Mouse (Mus musculus) hindbrain, postnatal 0 days (tissue): ENCODE results near the gene Capg. TPM values are rescaled to one million over a fixed set of nuclear protein-coding genes. Genes with fewer than 3 reads are reported as not detected.

Experiments used
- ATAC-seq: fragments of 200-750 bp; cut with Nextera tagmentation; 2 replicates; pipeline ENCODE4 v1.8.0; 2017; ENCODE audit warnings: mild to moderate bottlenecking, moderate TSS enrichment, moderate library complexity
- DNase-seq: peaks from one replicate; pipeline ENCODE4 v3.0.0-alpha.2; 2015; ENCODE audit warnings: low spot score
- H3K27ac ChIP-seq: fragments of 300-500 bp; sonication (generic); 2 replicates; pipeline ENCODE4 v1.5.1; 2014; ENCODE audit warnings: mild to moderate bottlenecking
- H3K27me3 ChIP-seq: fragments of 300-500 bp; sonication (generic); 2 replicates; pipeline ENCODE4 v1.6.1; 2014; ENCODE audit warnings: low read length, mixed read lengths; ENCODE audit not compliant: insufficient read depth
- H3K36me3 ChIP-seq: fragments of 300-500 bp; sonication (generic); 2 replicates; pipeline ENCODE4 v1.6.1; 2014; ENCODE audit warnings: low read length, mixed read lengths; ENCODE audit not compliant: insufficient read depth
- H3K4me1 ChIP-seq: fragments of 300-500 bp; sonication (generic); 2 replicates; pipeline ENCODE4 v1.6.1; 2014; ENCODE audit warnings: antibody characterized with exemption, low read length, mixed read lengths; ENCODE audit not compliant: insufficient read depth
- H3K4me2 ChIP-seq: fragments of 300-500 bp; sonication (generic); 2 replicates; pipeline ENCODE4 v1.6.1; 2014; ENCODE audit warnings: low read depth, mild to moderate bottlenecking, low read length, moderate library complexity, mixed read lengths
- H3K4me3 ChIP-seq: fragments of 300-500 bp; sonication (generic); 2 replicates; pipeline ENCODE4 v1.5.1; 2014; ENCODE audit warnings: low read length
- H3K9ac ChIP-seq: fragments of 300-500 bp; sonication (generic); replicated peaks from 2 replicates; pipeline ENCODE4 v1.6.1; 2014; ENCODE audit warnings: mild to moderate bottlenecking, low read length, moderate library complexity, mixed read lengths
- H3K9me3 ChIP-seq: fragments of 300-500 bp; sonication (generic); 2 replicates; pipeline ENCODE4 v1.6.1; 2016; ENCODE audit warnings: low read length, mixed read lengths
- CTCF ChIP-seq: IDR thresholded peaks from 2 replicates; pipeline ENCODE4 v1.5.1; 2016; ENCODE audit warnings: antibody characterized with exemption, control low read depth, low read depth
- WGBS: fragments of 180-500 bp; shearing (Covaris S2); extraction: QIAGEN DNeasy Blood & Tissue Kit; methylation state at CpG from one replicate; pipeline ENCODE4 v1.1.7; 2014; 5-methylcytosine and 5-hydroxymethylcytosine counted together
- polyA plus RNA-seq: library from polyadenylated mRNA; unstranded; fragments of >200 nt; fragmentation: Nextera tagmentation; extraction: Ambion mirVana; gene quantifications from 2 replicates; pipeline ENCODE4 v1.2.1, GENCODE M21; 2015
- total RNA-seq: library from RNA; depleted of rRNA; stranded (reverse); fragments of >200 nt; gene quantifications from 2 replicates; pipeline ENCODE4 v1.2.3, GENCODE M21; 2014

The Capg gene
- total and polyA plus RNA-seq, 2 experiments from 2014 or later, result 5.8 to 10.0 TPM

DNA sequence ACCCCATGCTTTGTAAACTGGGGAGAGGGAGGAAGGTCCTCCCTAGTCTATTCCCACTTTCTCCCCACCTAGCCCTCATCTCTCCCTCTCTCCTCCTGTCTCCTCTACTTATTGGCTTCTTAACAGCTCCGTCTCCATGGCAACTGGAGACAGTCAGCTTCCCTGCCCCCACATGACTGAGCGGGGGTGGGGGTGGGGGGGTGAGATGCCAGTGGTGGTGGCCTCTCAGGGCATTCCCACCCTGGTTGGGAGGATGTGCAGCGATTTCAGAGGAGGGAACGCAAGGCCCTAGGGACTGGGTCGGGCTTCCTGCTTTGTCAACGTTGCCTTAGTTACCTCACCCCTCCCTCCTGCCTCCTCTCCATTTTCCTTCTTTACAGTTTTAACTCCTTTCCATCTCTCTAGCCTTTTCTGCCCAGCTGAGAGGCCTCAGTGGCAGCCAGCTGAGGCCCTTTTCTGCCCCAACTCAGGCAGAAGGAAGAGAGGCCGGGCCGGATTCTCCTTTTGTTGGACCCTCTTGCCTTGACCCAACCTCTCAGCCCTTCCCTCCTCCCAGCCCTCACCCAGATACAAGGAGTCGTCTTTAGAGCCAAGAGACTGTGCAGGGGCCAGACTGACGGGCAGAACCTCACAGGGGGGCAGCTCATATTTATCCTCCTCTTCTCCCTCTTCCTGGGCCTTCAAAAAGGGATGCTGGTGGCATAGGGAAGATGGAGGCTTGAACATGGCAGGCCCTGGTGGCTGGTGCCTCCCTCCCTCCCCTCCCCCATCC, 24.1 kb upstream of the Capg start:
- DNase-seq (peak; percentile 92), ATAC-seq (peak; percentile 93)
- Histone ChIP-seq H3K27ac (peak overlapping the region; percentile 92), H3K4me2 (peak overlapping the region; percentile 33), H3K36me3 (no peaks in the 10 kb centered on the region), H3K27me3 (no peaks in the 10 kb centered on the region), H3K9ac (0 out of 2 replicates have a peak overlapping the region, but pooled peaks have one; percentile 26), H3K4me3 (no peak overlapping the region), H3K4me1 (peaks cover 18% of the 10 kb centered on the region), H3K9me3 (no peaks in the 10 kb centered on the region)
- 6% methylated on average over 10 of the region's 10 CpGs for WGBS
- TF ChIP-seq CTCF, result no peak

DNA sequence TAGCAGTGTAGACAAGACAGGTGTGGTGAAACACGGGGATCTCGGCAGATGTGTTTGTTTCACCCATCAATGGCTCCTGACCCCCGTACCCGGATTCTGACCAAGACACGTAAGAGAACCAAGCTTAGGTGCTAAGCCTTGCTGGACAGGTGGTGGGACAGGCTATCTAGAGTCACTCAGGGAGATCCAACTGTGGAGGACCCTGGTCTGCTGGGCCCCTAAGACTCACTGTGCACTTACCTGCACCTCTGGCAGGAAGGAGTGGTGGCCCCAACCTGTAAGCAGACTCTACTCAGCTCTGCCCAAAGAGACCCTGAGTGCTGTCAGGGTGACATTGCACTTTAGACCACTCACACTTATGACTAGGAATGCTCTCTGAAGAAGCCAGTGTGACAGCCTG, 23.3 kb upstream of the Capg start:
- no peaks in the 10 kb centered on the region for H3K36me3 ChIP-seq
- 96% methylated on average over 5 of the region's 5 CpGs for WGBS
- no peak overlapping the region for H3K4me3 ChIP-seq
- H3K4me2 ChIP-seq, result no peak overlapping the region
- ATAC-seq, result no peak
- no peaks in the 10 kb centered on the region for H3K27me3 ChIP-seq
- no peak for DNase-seq
- no peak overlapping the region for H3K9ac ChIP-seq
- H3K4me1 ChIP-seq, result peaks cover 18% of the 10 kb centered on the region
- no peaks in the 10 kb centered on the region for H3K9me3 ChIP-seq
- H3K27ac ChIP-seq, result peak overlapping the region; percentile 92
- no peak for TF ChIP-seq CTCF

- ATAC-seq (no peak), DNase-seq (no peak)
- H3K9me3 ChIP-seq, result no peaks in the 10 kb centered on the region
- TF ChIP-seq CTCF, result no peak
- H3K36me3 ChIP-seq, result no peaks in the 10 kb centered on the region
- H3K4me3 ChIP-seq, result no peak within 1 kb of the TSS
- no peak within 1 kb of the TSS for H3K4me2 ChIP-seq
- peak within 1 kb of the TSS; percentile 92 for H3K27ac ChIP-seq
- H3K4me1 ChIP-seq, result peaks cover 18% of the 10 kb centered on the region
- WGBS, result 93% methylated on average over 5 of the region's 5 CpGs
- H3K27me3 ChIP-seq, result no peaks in the 10 kb centered on the region
- no peak within 1 kb of the TSS for H3K9ac ChIP-seq
Measured at GRCm38 (mm10) chr6:72521607-72522006, 22.6 kb upstream of the Capg start, which contains the start of gene Sh2d6. TSS of gene Sh2d6 (minus strand) at chr6:72521707.

- Histone ChIP-seq H3K4me2 (no peak overlapping the region), H3K36me3 (no peaks in the 10 kb centered on the region), H3K4me1 (peaks cover 18% of the 10 kb centered on the region), H3K9me3 (no peaks in the 10 kb centered on the region), H3K27ac (no peak overlapping the region), H3K9ac (no peak overlapping the region), H3K27me3 (no peaks in the 10 kb centered on the region), H3K4me3 (no peak overlapping the region)
- 86% methylated on average over 5 of the region's 5 CpGs for WGBS
- DNase-seq, result no peak
- ATAC-seq, result no peak
- TF ChIP-seq CTCF, result no peak
Measured at GRCm38 (mm10) chr6:72522288-72522687, 21.9 kb upstream of the Capg start.

DNA sequence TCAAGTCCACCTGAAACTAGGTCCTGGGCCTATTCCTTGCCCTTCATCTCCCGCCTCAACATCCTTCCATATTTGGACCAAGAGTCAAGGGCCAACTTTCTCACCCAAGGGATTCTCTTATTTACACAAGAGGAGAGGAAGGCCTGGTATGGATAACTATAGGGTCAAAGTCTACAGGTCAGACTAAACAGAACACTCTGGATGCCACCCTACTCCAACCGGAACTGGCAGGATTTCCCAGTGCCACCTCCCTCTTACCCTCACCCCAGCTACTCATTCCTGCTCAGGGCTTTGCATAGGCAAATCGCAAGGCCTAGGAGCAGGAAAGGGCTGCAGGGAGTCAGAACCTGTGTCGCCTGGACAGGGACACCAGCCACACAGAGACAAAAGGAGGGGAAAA, 21.0 kb upstream of the Capg start:
- no peak for ATAC-seq
- WGBS, result 79% methylated on average over 4 of the region's 4 CpGs

DNA sequence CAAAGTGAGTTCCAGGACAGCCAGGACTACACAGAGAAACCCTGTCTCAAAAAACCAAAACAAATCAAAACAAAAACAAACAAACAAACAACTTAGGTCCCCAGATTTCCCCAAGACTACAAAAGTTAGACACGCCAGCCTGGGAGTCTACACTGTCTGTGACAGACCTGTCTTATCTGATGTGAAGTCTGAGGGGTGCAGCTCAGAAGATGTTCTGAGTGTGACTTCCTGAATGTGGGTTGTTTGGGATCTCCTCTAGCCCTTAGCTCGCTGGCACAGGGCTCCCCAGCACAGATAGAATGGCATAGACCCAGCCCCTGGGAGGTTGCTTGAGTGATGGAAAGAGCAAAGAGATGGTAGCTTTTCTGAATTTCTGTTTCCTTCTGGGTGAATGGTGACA, 20.0 kb upstream of the Capg start:
- no peak for ATAC-seq
- Histone ChIP-seq H3K27me3 (no peaks in the 10 kb centered on the region), H3K4me3 (no peak overlapping the region), H3K27ac (no peak overlapping the region), H3K9me3 (no peaks in the 10 kb centered on the region), H3K4me1 (peaks cover 13% of the 10 kb centered on the region), H3K4me2 (no peak overlapping the region), H3K9ac (no peak overlapping the region), H3K36me3 (no peaks in the 10 kb centered on the region)
- no peak for DNase-seq
- no peak for TF ChIP-seq CTCF
- WGBS, result 88% methylated on average over 2 of the region's 2 CpGs

More for the DNA sequence above, 21.0 kb upstream of the Capg start:
- Histone ChIP-seq H3K4me1 (peaks cover 18% of the 10 kb centered on the region), H3K4me2 (no peak overlapping the region), H3K4me3 (no peak overlapping the region), H3K27me3 (no peaks in the 10 kb centered on the region), H3K9ac (no peak overlapping the region), H3K9me3 (no peaks in the 10 kb centered on the region), H3K36me3 (no peaks in the 10 kb centered on the region), H3K27ac (no peak overlapping the region)
- TF ChIP-seq CTCF, result no peak
- no peak for DNase-seq

GRCm38 (mm10) chr6:72527070-72527469, 17.1 kb upstream of the Capg start:
- no peak overlapping the region for H3K4me2 ChIP-seq
- no peak overlapping the region for H3K4me3 ChIP-seq
- no peak overlapping the region for H3K27ac ChIP-seq
- DNase-seq (no peak), ATAC-seq (no peak)
- WGBS, result 80% methylated on average over 4 of the region's 4 CpGs
- no peaks in the 10 kb centered on the region for H3K36me3 ChIP-seq
- no peak overlapping the region for H3K9ac ChIP-seq
- H3K4me1 ChIP-seq, result no peaks in the 10 kb centered on the region
- H3K27me3 ChIP-seq, result no peaks in the 10 kb centered on the region
- H3K9me3 ChIP-seq, result no peaks in the 10 kb centered on the region
- no peak for TF ChIP-seq CTCF
